Mouse (Mus musculus) embryonic facial prominence, embryonic 13.5 days (tissue): ENCODE results near the gene Gm26558. TPM values are rescaled to one million over a fixed set of nuclear protein-coding genes. Genes with fewer than 3 reads are reported as not detected.

Experiments used
- ATAC-seq: fragments of 200-750 bp; cut with Nextera tagmentation; 2 replicates; pipeline ENCODE4 v1.8.0; 2017; ENCODE audit warnings: low read depth; ENCODE audit not compliant: insufficient number of reproducible peaks, insufficient read depth, low FRiP score, low TSS enrichment
- H3K27ac ChIP-seq: fragments of 300-500 bp; sonication (generic); 2 replicates; pipeline ENCODE4 v1.5.1; 2015; ENCODE audit warnings: moderate library complexity, mild to moderate bottlenecking, inconsistent platforms
- H3K27me3 ChIP-seq: fragments of 300-500 bp; sonication (generic); 2 replicates; pipeline ENCODE4 v1.6.1; 2015; ENCODE audit warnings: mild to moderate bottlenecking, inconsistent platforms
- H3K36me3 ChIP-seq: fragments of 300-500 bp; sonication (generic); 2 replicates; pipeline ENCODE4 v1.6.1; 2015; ENCODE audit warnings: mild to moderate bottlenecking, inconsistent platforms
- H3K4me1 ChIP-seq: fragments of 300-500 bp; sonication (generic); 2 replicates; pipeline ENCODE4 v1.6.1; 2015; ENCODE audit warnings: inconsistent platforms
- H3K4me2 ChIP-seq: fragments of 300-500 bp; sonication (generic); 2 replicates; pipeline ENCODE4 v1.6.1; 2015; ENCODE audit warnings: moderate library complexity, mild to moderate bottlenecking, inconsistent platforms
- H3K4me3 ChIP-seq: fragments of 300-500 bp; sonication (generic); 2 replicates; pipeline ENCODE4 v1.5.1; 2015; ENCODE audit warnings: mild to moderate bottlenecking, inconsistent platforms
- H3K9ac ChIP-seq: fragments of 300-500 bp; sonication (generic); 2 replicates; pipeline ENCODE4 v1.6.1; 2015; ENCODE audit warnings: mild to moderate bottlenecking, inconsistent platforms
- H3K9me3 ChIP-seq: fragments of 300-500 bp; sonication (generic); 2 replicates; pipeline ENCODE4 v1.6.1; 2016; ENCODE audit warnings: inconsistent platforms
- WGBS: fragments of 180-500 bp; shearing (Covaris S2); methylation state at CpG from one replicate; pipeline ENCODE4 v1.1.7; 2015; ENCODE audit warnings: mixed read lengths; 5-methylcytosine and 5-hydroxymethylcytosine counted together
- polyA plus RNA-seq: library from polyadenylated mRNA; unstranded; fragments of >200 nt; fragmentation: Nextera tagmentation; extraction: Ambion mirVana; gene quantifications from 2 replicates; pipeline ENCODE4 v1.2.1, GENCODE M21; 2015

Gene Gm26558
- polyA plus RNA-seq, result 4.5 and 5.5 TPM in 2 replicates

DNA sequence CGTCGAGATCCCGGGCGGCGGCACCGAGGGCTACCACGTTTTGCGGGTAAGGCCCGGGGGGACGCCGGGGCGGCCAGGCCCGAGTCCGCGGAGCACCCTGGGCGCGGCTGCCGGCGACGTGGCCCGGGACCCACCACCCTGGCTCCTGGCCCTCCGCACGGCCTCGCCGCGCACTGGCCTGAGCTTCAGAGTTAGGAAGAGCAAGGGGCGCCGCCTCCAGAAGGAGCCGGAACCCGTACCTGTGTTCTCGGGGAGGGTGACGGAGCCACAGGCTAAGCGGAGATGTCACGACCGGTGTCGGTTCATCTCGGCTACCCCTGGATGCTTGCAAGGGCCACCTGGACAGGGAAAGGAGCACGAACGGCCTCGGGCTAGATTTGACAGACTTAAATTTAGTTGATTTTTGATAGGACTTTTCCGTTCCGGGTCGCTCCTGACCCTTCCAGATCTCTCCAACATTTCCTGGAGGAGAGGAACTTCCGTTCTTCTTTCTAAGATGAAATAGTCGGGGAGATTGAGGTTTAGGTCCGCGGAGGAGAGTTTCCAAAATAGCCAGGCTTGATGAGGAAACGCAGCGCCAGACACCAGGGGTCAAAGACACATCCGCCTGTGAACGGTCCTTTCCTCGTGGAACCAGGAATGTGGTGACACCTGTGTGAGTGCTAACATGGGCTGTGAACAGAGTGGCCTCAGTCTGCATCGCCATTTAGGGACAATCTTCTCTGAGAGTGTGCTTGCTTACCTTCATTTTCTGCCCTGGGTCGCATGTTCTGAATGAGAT, at the start of gene Gm26558:
Gene Gm26558 (minus strand): TSS at position 394 of the 781 bp plus-strand sequence.
- Histone ChIP-seq H3K4me1 (peaks cover 21% of the 10 kb centered on the region), H3K27ac (peak within 1 kb of the TSS; percentile 93), H3K27me3 (peaks cover 7% of the 10 kb centered on the region; the same call in 1 of the 2 replicates), H3K9me3 (no peaks in the 10 kb centered on the region), H3K4me3 (peak within 1 kb of the TSS; percentile 95), H3K9ac (peak within 1 kb of the TSS; percentile 98), H3K36me3 (no peaks in the 10 kb centered on the region), H3K4me2 (peak within 1 kb of the TSS; percentile 84)
- under 1% methylated on average over 49 of the region's 54 CpGs for WGBS
- peak; percentile 73 for ATAC-seq

DNA sequence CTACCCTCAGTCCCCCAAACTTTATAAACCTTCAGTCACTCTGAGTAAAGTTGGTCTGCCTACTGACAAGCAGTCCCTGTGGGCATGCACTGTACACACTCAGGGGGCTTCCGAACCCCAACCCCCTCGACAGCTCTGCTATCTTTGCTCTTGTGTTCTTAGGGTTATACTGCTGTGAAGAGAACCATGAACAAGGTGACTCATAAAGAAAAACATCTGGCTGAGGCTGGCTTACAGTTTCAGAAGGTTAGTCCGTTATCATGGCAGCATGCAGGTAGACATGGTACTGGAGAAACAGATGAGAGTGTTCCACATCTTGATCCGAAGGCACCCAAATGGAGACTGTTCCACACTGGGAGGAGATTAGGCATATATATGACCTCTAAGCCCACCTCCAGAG, 49.0 kb upstream of the Gm26558 start:
- Histone ChIP-seq H3K9ac (no peak overlapping the region), H3K27ac (no peak overlapping the region), H3K4me1 (peaks cover 22% of the 10 kb centered on the region), H3K36me3 (peaks cover 53% of the 10 kb centered on the region), H3K4me3 (no peak overlapping the region), H3K4me2 (no peak overlapping the region), H3K27me3 (no peaks in the 10 kb centered on the region), H3K9me3 (no peaks in the 10 kb centered on the region)
- ATAC-seq, result no peak
- 96% methylated on average over 4 of the region's 4 CpGs for WGBS

DNA sequence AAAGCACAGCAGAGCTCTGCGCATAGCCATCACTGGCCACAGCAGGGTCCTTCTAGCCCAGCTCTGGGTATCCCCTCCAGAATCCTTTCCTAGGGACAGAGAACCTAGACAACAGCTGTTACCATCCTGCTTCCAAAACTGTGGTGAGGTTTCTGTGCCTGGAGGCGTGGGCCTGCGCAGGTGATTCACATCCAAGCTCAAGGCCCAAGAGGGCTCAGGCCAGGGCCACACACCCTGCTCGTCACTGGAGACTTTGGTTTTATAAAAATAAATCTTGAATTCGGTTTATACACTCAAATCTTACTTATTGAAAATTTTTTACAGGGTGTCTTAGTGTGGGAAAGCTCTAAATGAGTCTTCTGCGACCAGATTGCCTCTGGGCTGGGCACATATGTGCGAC, 48.3 kb upstream of the Gm26558 start:
- Histone ChIP-seq H3K36me3 (peaks cover 46% of the 10 kb centered on the region), H3K4me2 (no peak overlapping the region), H3K9ac (no peak overlapping the region), H3K27me3 (no peaks in the 10 kb centered on the region), H3K27ac (no peak overlapping the region), H3K4me1 (peaks cover 22% of the 10 kb centered on the region), H3K4me3 (no peak overlapping the region), H3K9me3 (no peaks in the 10 kb centered on the region)
- 95% methylated on average over 7 of the region's 7 CpGs for WGBS
- ATAC-seq, result no peak

GRCm38 (mm10) chr2:70708986-70709730, 47.2 kb upstream of the Gm26558 start:
- Histone ChIP-seq H3K4me2 (no peak overlapping the region), H3K36me3 (peaks cover 40% of the 10 kb centered on the region), H3K4me3 (no peak overlapping the region), H3K27ac (no peak overlapping the region; the same call in 1 of the 2 replicates), H3K9me3 (no peaks in the 10 kb centered on the region), H3K4me1 (peaks cover 26% of the 10 kb centered on the region), H3K27me3 (no peaks in the 10 kb centered on the region), H3K9ac (no peak overlapping the region)
- WGBS, result 72% methylated on average over 13 of the region's 13 CpGs
- no peak for ATAC-seq

DNA sequence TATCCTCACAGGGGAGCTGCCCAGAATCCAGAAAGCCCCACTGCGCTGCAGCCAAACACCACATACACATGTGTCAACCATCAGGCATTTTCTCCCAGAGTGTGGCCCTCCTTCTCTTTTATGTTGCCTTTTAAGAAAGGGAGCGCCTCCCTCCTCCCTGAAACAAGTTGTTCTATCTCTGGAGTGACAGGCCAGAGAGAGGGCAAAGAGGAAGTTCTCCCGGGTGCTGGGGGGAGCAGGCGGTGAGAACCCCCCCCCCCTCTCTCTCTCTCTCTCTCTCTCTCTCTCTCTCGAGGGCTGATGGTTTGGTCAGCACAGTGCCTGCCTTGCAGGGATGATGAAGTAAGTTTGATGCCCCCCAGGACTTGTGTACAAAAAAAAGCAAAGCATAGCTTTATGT, 40.5 kb upstream of the Gm26558 start:
- Histone ChIP-seq H3K9me3 (no peaks in the 10 kb centered on the region), H3K9ac (peak overlapping the region; percentile 44; the same call in 1 of the 2 replicates), H3K4me1 (peaks cover 30% of the 10 kb centered on the region), H3K4me3 (no peak overlapping the region), H3K27ac (no peak overlapping the region), H3K36me3 (0 out of 2 replicates have a peak, but pooled peaks cover 4% of the 10 kb centered on the region), H3K27me3 (no peaks in the 10 kb centered on the region), H3K4me2 (no peak overlapping the region)
- no peak for ATAC-seq
- 41% methylated on average over 5 of the region's 5 CpGs for WGBS

DNA sequence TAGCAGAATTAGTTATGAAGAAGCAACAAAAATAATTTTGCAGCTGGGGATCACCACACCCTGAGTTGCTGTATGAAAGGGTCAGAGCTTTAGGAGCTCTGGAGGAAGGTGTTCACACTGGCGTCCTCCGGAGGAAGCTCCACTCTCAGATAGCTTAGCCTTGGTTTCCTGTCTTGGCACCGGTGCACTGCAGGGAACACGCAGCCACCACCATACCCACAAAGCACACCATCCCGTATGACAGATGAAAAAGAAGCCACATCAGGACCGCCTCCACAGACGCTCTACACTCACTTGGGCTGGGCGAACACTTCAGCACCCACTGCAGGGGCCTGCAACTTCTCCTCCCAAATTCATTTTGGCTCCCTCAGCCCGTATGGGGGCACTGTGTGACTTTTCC, 39.7 kb upstream of the Gm26558 start:
- H3K4me1 ChIP-seq, result peaks cover 22% of the 10 kb centered on the region
- WGBS, result 52% methylated on average over 9 of the region's 9 CpGs
- H3K9ac ChIP-seq, result no peak overlapping the region
- H3K4me3 ChIP-seq, result no peak overlapping the region
- H3K9me3 ChIP-seq, result no peaks in the 10 kb centered on the region
- no peak for ATAC-seq
- 0 out of 2 replicates have a peak, but pooled peaks cover 4% of the 10 kb centered on the region for H3K36me3 ChIP-seq
- H3K27me3 ChIP-seq, result no peaks in the 10 kb centered on the region
- H3K27ac ChIP-seq, result no peak overlapping the region
- no peak overlapping the region for H3K4me2 ChIP-seq

DNA sequence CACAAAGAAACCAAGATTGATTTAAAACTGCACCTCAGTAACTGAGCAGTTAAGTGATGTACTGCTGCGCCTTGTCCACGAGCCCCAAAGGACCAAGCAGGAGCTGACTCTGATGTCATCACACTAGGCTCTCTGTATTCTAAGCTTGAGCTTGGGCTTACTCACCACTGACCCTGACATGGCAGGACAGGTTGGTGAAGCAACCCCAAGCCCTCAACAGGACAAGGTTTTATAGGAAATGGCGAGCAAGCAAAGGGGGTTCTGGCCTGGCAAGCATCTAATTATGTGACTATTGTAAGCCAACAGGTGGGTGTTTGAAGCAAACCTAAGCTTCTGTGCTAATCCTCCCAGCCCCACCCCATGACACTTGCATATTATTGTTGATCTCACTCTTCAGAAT, 38.9 kb upstream of the Gm26558 start:
- peaks cover 19% of the 10 kb centered on the region for H3K4me1 ChIP-seq
- no peaks in the 10 kb centered on the region for H3K9me3 ChIP-seq
- no peak for ATAC-seq
- no peak overlapping the region for H3K4me2 ChIP-seq
- H3K27me3 ChIP-seq, result no peaks in the 10 kb centered on the region
- no peak overlapping the region for H3K4me3 ChIP-seq
- no peak overlapping the region for H3K9ac ChIP-seq
- 81% methylated on average over 3 of the region's 3 CpGs for WGBS
- H3K36me3 ChIP-seq, result 0 out of 2 replicates have a peak, but pooled peaks cover 4% of the 10 kb centered on the region
- no peak overlapping the region for H3K27ac ChIP-seq

- 89% methylated on average over 10 of the region's 10 CpGs for WGBS
- no peak overlapping the region for H3K4me3 ChIP-seq
- no peak for ATAC-seq
Measured at GRCm38 (mm10) chr2:70695712-70696111, 33.8 kb upstream of the Gm26558 start.

DNA sequence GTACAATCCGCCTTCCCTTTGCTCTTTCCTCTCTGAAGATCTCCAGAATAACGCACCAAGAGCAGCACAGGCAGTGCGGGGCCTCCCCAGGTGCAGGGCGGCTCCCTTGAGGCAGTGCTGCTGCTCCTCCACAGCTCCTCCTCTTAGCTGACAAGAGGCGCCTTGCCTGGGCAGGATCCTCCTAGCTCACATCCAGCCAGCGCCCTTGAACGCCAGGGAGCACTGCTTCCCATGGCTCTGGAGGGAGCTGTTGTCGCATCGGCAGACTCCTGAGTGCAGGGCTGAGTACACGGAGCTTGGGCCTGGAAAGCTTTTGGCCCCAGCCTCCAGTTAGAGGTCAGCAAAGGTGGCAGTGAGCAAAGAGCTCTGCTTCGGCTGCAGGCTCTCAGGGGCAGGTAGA, 28.3 kb upstream of the Gm26558 start:
- Histone ChIP-seq H3K4me3 (no peak overlapping the region), H3K9ac (no peak overlapping the region), H3K4me1 (no peaks in the 10 kb centered on the region), H3K9me3 (no peaks in the 10 kb centered on the region), H3K27ac (no peak overlapping the region), H3K36me3 (peaks cover 84% of the 10 kb centered on the region), H3K27me3 (no peaks in the 10 kb centered on the region), H3K4me2 (no peak overlapping the region)
- WGBS, result 83% methylated on average over 11 of the region's 11 CpGs
- no peak for ATAC-seq

More at GRCm38 (mm10) chr2:70695712-70696111, 33.8 kb upstream of the Gm26558 start:
- H3K4me2 ChIP-seq, result no peak overlapping the region
- no peak overlapping the region for H3K9ac ChIP-seq
- no peak overlapping the region for H3K27ac ChIP-seq
- peaks cover 32% of the 10 kb centered on the region for H3K36me3 ChIP-seq
- no peaks in the 10 kb centered on the region for H3K4me1 ChIP-seq
- no peaks in the 10 kb centered on the region for H3K27me3 ChIP-seq
- no peaks in the 10 kb centered on the region for H3K9me3 ChIP-seq

- no peaks in the 10 kb centered on the region for H3K27me3 ChIP-seq
- no peak overlapping the region for H3K4me3 ChIP-seq
- H3K9ac ChIP-seq, result no peak overlapping the region
- WGBS, result 93% methylated on average over 21 of the region's 21 CpGs
- H3K4me1 ChIP-seq, result no peaks in the 10 kb centered on the region
- H3K27ac ChIP-seq, result no peak overlapping the region
- H3K36me3 ChIP-seq, result peaks cover 98% of the 10 kb centered on the region
- no peak for ATAC-seq
- no peak overlapping the region for H3K4me2 ChIP-seq
- H3K9me3 ChIP-seq, result no peaks in the 10 kb centered on the region
Measured at GRCm38 (mm10) chr2:70688454-70689078, 26.7 kb upstream of the Gm26558 start.

DNA sequence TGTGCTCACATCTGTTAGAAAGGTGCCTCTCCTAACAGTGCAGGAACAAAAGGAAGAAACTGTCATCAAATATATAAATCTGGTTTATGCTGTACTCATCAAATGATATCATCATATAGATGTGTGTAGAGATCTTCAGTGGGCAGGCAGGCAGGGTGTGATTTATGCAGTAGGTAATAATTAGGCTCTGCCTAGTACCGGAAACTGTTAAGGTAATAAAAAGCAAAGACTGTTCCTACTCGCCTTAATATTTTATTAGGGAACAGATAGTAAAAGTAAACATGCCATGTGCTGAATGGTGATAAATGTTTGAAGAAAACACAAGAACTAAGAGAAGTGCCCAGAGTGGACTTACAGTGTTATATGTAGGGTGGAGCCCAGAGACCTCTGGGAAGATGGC, 20.4 kb upstream of the Gm26558 start:
- no peak overlapping the region for H3K27ac ChIP-seq
- H3K36me3 ChIP-seq, result peaks cover 96% of the 10 kb centered on the region
- H3K9me3 ChIP-seq, result no peaks in the 10 kb centered on the region
- H3K9ac ChIP-seq, result no peak overlapping the region
- no peak for ATAC-seq
- H3K4me2 ChIP-seq, result no peak overlapping the region
- H3K4me1 ChIP-seq, result no peaks in the 10 kb centered on the region
- H3K4me3 ChIP-seq, result no peak overlapping the region
- H3K27me3 ChIP-seq, result no peaks in the 10 kb centered on the region
- 88% methylated on average over 2 of the region's 2 CpGs for WGBS
